Comparison of ENCODE assay signal across 10 mouse cellular contexts in genomic region chr1:81594183-81594515, GRCm38 (mm10).
DNase-seq lines count a peak whose midpoint lies in the region; ATAC-seq lines count a peak whose summit lies in the region.
"Had no signal": no experiment of that assay in that cellular context is flagged by ENCODE, and none has a peak within 500 bp of the region (broad histone marks: within the 10 kb centered on the region; RNA-seq: fewer than 3 reads in every experiment).

No protein-coding gene starts in this region.

- H3K27ac ChIP-seq in heart, embryonic 13.5 days (replicated peaks), result peak overlapping the region; percentile 73
- peak overlapping the region; percentile 85 for H3K27ac ChIP-seq in embryonic facial prominence, embryonic 10.5 days (replicated peaks)
- peak overlapping the region; percentile 93 for H3K27ac ChIP-seq in hindbrain, embryonic 10.5 days
- peak overlapping the region; percentile 95 for H3K27ac ChIP-seq in midbrain, embryonic 12.5 days (replicated peaks)

- H3K27me3 ChIP-seq in heart, embryonic 13.5 days (replicated peaks), result no peaks in the 10 kb centered on the region
- H3K27me3 ChIP-seq in embryonic facial prominence, embryonic 10.5 days (replicated peaks; ENCODE audit: low read depth, poor library complexity, severe bottlenecking), result no peaks in the 10 kb centered on the region
- no peaks in the 10 kb centered on the region for H3K27me3 ChIP-seq in hindbrain, embryonic 10.5 days (ENCODE audit: insufficient read depth, poor library complexity, severe bottlenecking)
- peaks cover 4% of the 10 kb centered on the region; the same call in 1 of the 2 replicates for H3K27me3 ChIP-seq in midbrain, embryonic 12.5 days
- H3K27me3 ChIP-seq: CH12.LX had no signal

- DNase-seq in heart, adult 8-10 months (ENCODE audit: low spot score), result no peak
- no peak for DNase-seq in embryonic facial prominence, embryonic 10.5 days (ENCODE audit: low spot score)
- DNase-seq in hindbrain, embryonic 10.5 days (ENCODE audit: low spot score), result no peak
- no peak for DNase-seq in adrenal gland, postnatal 25 days
- DNase-seq in frontal cortex, postnatal 25 days (ENCODE audit: low spot score in 2 of 2), result no peak
- no peak for DNase-seq in left cerebral cortex, adult 9 months (ENCODE audit: low spot score in 2 of 2)
- DNase-seq: thymus, postnatal 25 days had no signal

- H3K9me3 ChIP-seq in heart, embryonic 13.5 days, result no peaks in the 10 kb centered on the region
- no peaks in the 10 kb centered on the region for H3K9me3 ChIP-seq in embryonic facial prominence, embryonic 10.5 days
- H3K9me3 ChIP-seq in hindbrain, embryonic 10.5 days, result no peaks in the 10 kb centered on the region
- no peaks in the 10 kb centered on the region for H3K9me3 ChIP-seq in midbrain, embryonic 12.5 days

- 12% methylated on average over 5 of the region's 5 CpGs for WGBS in heart, embryonic 13.5 days
- 10% methylated on average over 5 of the region's 5 CpGs for WGBS in embryonic facial prominence, embryonic 10.5 days
- 4% methylated on average over 5 of the region's 5 CpGs for WGBS in hindbrain, embryonic 10.5 days
- WGBS in midbrain, embryonic 12.5 days, result 2% methylated on average over 5 of the region's 5 CpGs

- H3K4me2 ChIP-seq in heart, embryonic 13.5 days, result peak overlapping the region; percentile 77
- peak overlapping the region; percentile 60 for H3K4me2 ChIP-seq in midbrain, embryonic 12.5 days (replicated peaks)

- no peaks in the 10 kb centered on the region for H3K36me3 ChIP-seq in heart, embryonic 13.5 days
- no peaks in the 10 kb centered on the region for H3K36me3 ChIP-seq in embryonic facial prominence, embryonic 10.5 days (replicated peaks)
- no peaks in the 10 kb centered on the region for H3K36me3 ChIP-seq in hindbrain, embryonic 10.5 days
- no peaks in the 10 kb centered on the region for H3K36me3 ChIP-seq in midbrain, embryonic 12.5 days

- H3K4me1 ChIP-seq in heart, embryonic 13.5 days, result peaks cover 14% of the 10 kb centered on the region
- H3K4me1 ChIP-seq in embryonic facial prominence, embryonic 10.5 days, result peaks cover 30% of the 10 kb centered on the region
- H3K4me1 ChIP-seq in hindbrain, embryonic 10.5 days (replicated peaks), result peaks cover 29% of the 10 kb centered on the region
- H3K4me1 ChIP-seq in midbrain, embryonic 12.5 days, result peaks cover 19% of the 10 kb centered on the region

- no peak for ATAC-seq in heart, embryonic 13.5 days (ENCODE audit: extremely low read depth, insufficient number of reproducible peaks, low FRiP score, low TSS enrichment)
- ATAC-seq in midbrain, embryonic 12.5 days (ENCODE audit: low FRiP score, low read depth), result peak; percentile 36

- H3K9ac ChIP-seq in heart, embryonic 13.5 days, result peak overlapping the region; percentile 82
- peak overlapping the region; percentile 59 for H3K9ac ChIP-seq in midbrain, embryonic 12.5 days (replicated peaks)

- H3K4me3 ChIP-seq in heart, embryonic 13.5 days, result peak overlapping the region; percentile 59
- peak overlapping the region; percentile 55 for H3K4me3 ChIP-seq in embryonic facial prominence, embryonic 10.5 days
- H3K4me3 ChIP-seq in hindbrain, embryonic 10.5 days, result peak overlapping the region; percentile 54
- peak overlapping the region; percentile 42 for H3K4me3 ChIP-seq in midbrain, embryonic 12.5 days
